Mouse (Mus musculus): ENCODE measurements around the gene Brap.

DNA sequence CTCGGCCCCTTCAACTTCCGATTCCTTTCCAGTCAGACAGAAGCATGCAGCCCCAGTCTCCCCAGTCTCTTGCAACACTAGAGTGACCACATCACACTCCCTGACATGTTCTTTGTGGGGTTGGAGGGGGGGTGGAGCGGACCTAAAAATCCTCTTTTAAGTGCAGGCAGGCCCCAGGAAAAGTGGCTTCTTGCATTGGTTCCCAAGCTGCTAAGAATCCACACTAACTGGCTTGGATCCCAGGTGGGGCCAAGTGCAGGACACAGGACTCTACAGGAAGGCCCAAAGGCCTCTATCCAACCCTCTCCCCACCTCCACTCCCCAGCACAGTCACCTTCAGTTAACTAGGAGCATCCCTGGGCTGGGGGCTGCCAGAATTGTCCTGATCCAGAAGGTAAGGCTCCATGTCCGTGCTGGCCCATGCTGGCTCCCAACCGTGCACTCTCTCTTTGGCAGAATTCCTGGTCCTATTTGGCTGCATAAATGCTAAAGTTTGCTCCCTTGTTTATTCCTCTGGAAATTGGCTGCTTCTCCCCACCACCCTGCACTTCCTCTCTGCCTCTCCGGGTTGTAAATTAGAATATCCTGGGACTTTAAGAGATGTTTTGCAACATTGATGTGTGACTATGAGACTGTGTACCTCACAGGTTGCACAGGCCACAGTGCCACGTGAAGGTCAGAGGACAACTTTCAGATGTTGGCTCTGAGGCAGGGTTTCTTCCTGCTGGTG is 30.3 kb downstream of the Brap start:
- no peak for TF ChIP-seq TAL1 (IDR thresholded peaks at IDR 0.05; ENCODE audit: low read length)
- no peak for TF ChIP-seq GATA1 (IDR thresholded peaks at IDR 0.05; ENCODE audit: low read length)

Data from erythroblast, embryonic 14.5 days (primary cell).